Mouse (Mus musculus) adrenal gland, adult 18-20 months (tissue): ENCODE results near the gene Ephb6. TPM values are rescaled to one million over a fixed set of nuclear protein-coding genes. Genes with fewer than 3 reads are reported as not detected.

Source experiments
- total RNA-seq, 2 experiments: library from RNA; stranded (reverse); gene quantifications; 1 replicate in 1 of 2; 2 replicates in 1 of 2; pipeline ENCODE4 v1.2.3; 2021

Gene Ephb6
- total RNA-seq, 2 experiments from 2014 or later: 4.7 to 9.1 TPM

Other genes starting within 250 kb of the Ephb6 start
- not detected for gene Prss3, start 227.8 kb upstream of the Ephb6 start, total RNA-seq
- gene Gm5771, start 213.1 kb upstream of the Ephb6 start, total RNA-seq: not detected
- not detected for gene Gm10334, start 159.3 kb upstream of the Ephb6 start, total RNA-seq
- not detected for gene Prss1, start 146.6 kb upstream of the Ephb6 start, total RNA-seq
- not detected for gene Prss2, start 83.7 kb upstream of the Ephb6 start, total RNA-seq
- gene Trpv6, start 30.9 kb downstream of the Ephb6 start, total RNA-seq: not detected
- not detected for gene Trpv5, start 75.3 kb downstream of the Ephb6 start, total RNA-seq
- gene Llcfc1, start 78.9 kb downstream of the Ephb6 start, total RNA-seq: not detected
- not detected for gene Kel, start 98.9 kb downstream of the Ephb6 start, total RNA-seq
- not detected for gene Olfr459, start 169.7 kb downstream of the Ephb6 start, total RNA-seq
- not detected for gene Pip, start 242.1 kb downstream of the Ephb6 start, total RNA-seq
- not detected for gene Sval2, start 247.5 kb downstream of the Ephb6 start, total RNA-seq